ENCODE assay signal across 8 mouse cellular contexts in genomic region chr9:121298411-121299091, GRCm38 (mm10). TPM values are rescaled to one million over a fixed set of nuclear protein-coding genes. Genes with fewer than 3 reads are reported as not detected.
DNase-seq lines count a peak whose midpoint lies in the region; ATAC-seq and TF ChIP-seq lines count a peak whose summit lies in the region.

No protein-coding gene starts in this region.

- intact Hi-C loops in gastrocnemius, adult 2 months (cut with DNase I): loop anchor here (2.0 kb wide), 2 partner anchors 46 to 72 kb away; no protein-coding TSS in a partner anchor

- H3K27me3 ChIP-seq in ES-Bruce4 (ENCODE audit: control insufficient read depth, insufficient read depth, low read length, poor library complexity, severe bottlenecking): no peaks in the 10 kb centered on the region
- H3K27me3 ChIP-seq in neural tube, embryonic 12.5 days (replicated peaks): no peaks in the 10 kb centered on the region

- TF ChIP-seq POLR2A in ES-Bruce4 (IDR thresholded peaks at IDR 0.05; ENCODE audit: insufficient read depth, low read length): no peak

- no peak for ATAC-seq in neural tube, embryonic 12.5 days (ENCODE audit: low FRiP score, low read depth)

- no peak for TF ChIP-seq EP300 in ES-Bruce4 (IDR thresholded peaks at IDR 0.05; ENCODE audit: insufficient read depth, low read depth, low read length)

- WGBS in neural tube, embryonic 12.5 days: 23% methylated on average over 15 of the region's 15 CpGs

- H3K4me1 ChIP-seq in ES-Bruce4 (ENCODE audit: control insufficient read depth, insufficient read depth, low read length): peaks cover 5% of the 10 kb centered on the region
- H3K4me1 ChIP-seq in neural tube, embryonic 12.5 days: peaks cover 54% of the 10 kb centered on the region

- no peaks in the 10 kb centered on the region for H3K36me3 ChIP-seq in ES-Bruce4 (ENCODE audit: control insufficient read depth, insufficient read depth, low read length, poor library complexity, severe bottlenecking)
- no peaks in the 10 kb centered on the region for H3K36me3 ChIP-seq in neural tube, embryonic 12.5 days

- H3K9me3 ChIP-seq in ES-Bruce4 (replicated peaks; ENCODE audit: control insufficient read depth, insufficient read depth, low read length, poor library complexity, severe bottlenecking): no peaks in the 10 kb centered on the region
- no peaks in the 10 kb centered on the region for H3K9me3 ChIP-seq in neural tube, embryonic 12.5 days

- peak overlapping the region; percentile 90 for H3K4me2 ChIP-seq in neural tube, embryonic 12.5 days (replicated peaks)

- H3K9ac ChIP-seq in ES-Bruce4 (ENCODE audit: low read depth, poor library complexity, severe bottlenecking): peak overlapping the region; percentile 90
- H3K9ac ChIP-seq in neural tube, embryonic 12.5 days: peak overlapping the region; percentile 95

- DNase-seq in 3134 (ENCODE audit: extremely low read depth, insufficient read length, low spot score): peak; percentile 64
- peak; percentile 72 for DNase-seq in gastrocnemius, adult 2 months
- DNase-seq in induced T-regulatory cell, adult 2 months (ENCODE audit: low read depth): peak; percentile 74
- DNase-seq in lung, adult 18-20 months: peak; percentile 58 to 68
- DNase-seq in urinary bladder, postnatal 10 days (ENCODE audit: low spot score): no peak
- DNase-seq in left cerebral cortex, adult 8-10 months (ENCODE audit: low spot score in 2 of 2): no peak

- no peak overlapping the region for H3K27ac ChIP-seq in ES-Bruce4 (ENCODE audit: insufficient read depth, low read length)
- peak overlapping the region; percentile 97 for H3K27ac ChIP-seq in gastrocnemius, adult 2 months
- H3K27ac ChIP-seq in neural tube, embryonic 12.5 days: no peak overlapping the region

- no peak for TF ChIP-seq CTCF in ES-Bruce4 (IDR thresholded peaks at IDR 0.05; ENCODE audit: low read depth, low read length)
- no peak for TF ChIP-seq CTCF in gastrocnemius, adult 2 months (IDR thresholded peaks at IDR 0.05)

- H3K4me3 ChIP-seq in ES-Bruce4 (ENCODE audit: low read depth, low read length): peak overlapping the region; percentile 45
- peak overlapping the region; percentile 93 for H3K4me3 ChIP-seq in gastrocnemius, adult 2 months
- H3K4me3 ChIP-seq in neural tube, embryonic 12.5 days: peak overlapping the region; percentile 91

RNA-seq across cellular contexts. Expression of gene Trak1, which starts 1.2 kb away (rescaled TPM):
- 40.3 and 44.1 TPM in 2 replicates for polyA plus RNA-seq in ES-Bruce4 (2011; ENCODE audit: insufficient read depth, insufficient read length, low read depth, missing spikeins)
- total RNA-seq in gastrocnemius, adult 2 months (2021): 100 to 1,000 TPM; 156 to 204 TPM
- polyA plus RNA-seq in neural tube, embryonic 12.5 days (2016; fragmentation: Nextera tagmentation; extraction: Ambion mirVana): 40.7 and 41.7 TPM in 2 replicates
- total RNA-seq in left cerebral cortex, adult 8-10 months (2022): 100 to 1,000 TPM; 206 to 233 (median 225) TPM

RNA-seq across cellular contexts. Expression of gene Ulk4, which starts 21.6 kb away (rescaled TPM):
- 3.1 and 3.3 TPM in 2 replicates for polyA plus RNA-seq in ES-Bruce4 (2011; ENCODE audit: insufficient read depth, insufficient read length, low read depth, missing spikeins)
- under 1 TPM; 0.11 to 0.36 TPM for total RNA-seq in gastrocnemius, adult 2 months (2021)
- polyA plus RNA-seq in neural tube, embryonic 12.5 days (2016; fragmentation: Nextera tagmentation; extraction: Ambion mirVana): 143 and 144 TPM in 2 replicates
- total RNA-seq in left cerebral cortex, adult 8-10 months (2022): 10 to 100 TPM in 1 of 4 experiments, 1 to 10 TPM in 3; 7.7 to 10.4 (median 9.2) TPM

Comparison
In these comparisons a context has a peak if more than half of its experiments do, and no peak if none do; other contexts are left out.
1. DNase-seq: peak in 3134 (single experiment), gastrocnemius, adult 2 months (single experiment), induced T-regulatory cell, adult 2 months (single experiment) and lung, adult 18-20 months (2 of 2); none in urinary bladder, postnatal 10 days (single experiment) and left cerebral cortex, adult 8-10 months (0 of 2).
2. RNA of gene Ulk4, which starts 21.6 kb away (total RNA-seq): 7.7 to 10.4 TPM in left cerebral cortex, adult 8-10 months; 0.11 to 0.36 TPM in gastrocnemius, adult 2 months; every median in the first group is over 4 times any median in the second.
3. Peak in every context shown above with its lines, with median percentiles within 50 percentile points of each other: H3K4me3 ChIP-seq.